Mouse (Mus musculus) natural killer cell, adult 2 months (primary cell): ENCODE measurements at regions not wholly inside any gene's neighbourhood (a gene's known extent, or its start where the extent isn't known, plus 50 kb on each side); places are given as distances from the start of the nearest gene placed in this dataset.

Experiments
- DNase-seq, 2 experiments: peaks; one replicate each; pipeline ENCODE4 v3.0.0; 2022; ENCODE audit warnings: low spot score in 2 of 2

GRCm38 (mm10) chr4:9218380-9218779, 979.5 kb upstream of the Car8 start:
- DNase-seq: no peak

DNA sequence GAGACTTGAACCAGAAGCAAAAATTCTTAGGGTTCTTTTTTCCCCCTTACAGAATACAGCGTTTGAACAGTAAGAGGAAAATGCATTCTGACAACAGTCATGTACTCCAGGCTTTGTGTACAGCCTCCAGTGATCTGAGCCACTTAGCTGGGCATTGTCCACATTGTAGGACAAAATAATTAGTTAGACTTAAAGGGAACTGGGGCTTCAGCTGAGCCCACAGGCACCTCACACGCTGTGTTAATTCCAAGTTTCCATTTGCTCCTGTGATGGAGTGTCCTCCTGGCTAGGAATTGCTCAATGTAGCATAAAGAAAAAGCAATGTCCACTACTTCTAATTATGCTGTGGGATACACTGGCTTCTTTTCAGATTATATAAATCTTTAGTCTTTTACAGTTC, 969.8 kb upstream of the Car8 start:
- DNase-seq: no peak

GRCm38 (mm10) chr4:9200012-9200411, 961.2 kb upstream of the Car8 start:
- DNase-seq: no peak

- DNase-seq: no peak
Measured at GRCm38 (mm10) chr4:9196435-9196834, 957.6 kb upstream of the Car8 start.

- DNase-seq: no peak
Measured at GRCm38 (mm10) chr4:9193121-9193520, 954.3 kb upstream of the Car8 start.

DNA sequence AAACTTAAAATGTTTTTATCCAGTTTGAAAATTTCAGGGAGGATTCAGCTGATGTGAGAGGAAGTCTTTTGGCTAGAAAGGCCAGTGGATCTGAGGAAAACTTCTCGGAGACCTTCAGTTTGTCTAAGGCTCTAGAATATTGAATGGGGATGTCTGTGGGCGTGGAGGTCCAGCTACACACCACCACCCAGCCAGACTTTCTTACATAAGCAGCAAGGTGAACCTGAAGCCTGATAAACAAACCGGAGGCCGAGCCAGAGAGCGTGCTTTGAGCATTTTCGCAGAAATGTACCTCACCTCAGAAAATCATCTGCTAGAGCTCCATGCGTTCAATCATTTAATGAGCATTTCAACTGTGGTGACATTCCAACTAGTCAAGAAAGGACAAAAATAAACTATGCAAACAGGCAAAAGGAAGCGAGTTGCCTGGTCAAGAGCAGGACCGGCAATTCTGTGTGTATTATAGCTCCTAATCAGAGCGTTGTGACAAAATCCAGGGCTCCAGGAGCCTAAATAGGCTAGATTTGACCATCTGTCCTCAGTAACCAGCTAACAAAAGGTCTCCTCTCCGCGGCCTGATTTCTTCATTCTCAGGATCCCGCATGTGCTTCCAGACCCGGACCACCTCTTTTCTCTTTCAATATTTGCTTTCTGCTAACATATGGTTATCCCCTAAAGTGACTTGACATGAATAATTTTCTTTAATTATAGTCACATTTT, 946.5 kb upstream of the Car8 start:
- no peak for DNase-seq

DNA sequence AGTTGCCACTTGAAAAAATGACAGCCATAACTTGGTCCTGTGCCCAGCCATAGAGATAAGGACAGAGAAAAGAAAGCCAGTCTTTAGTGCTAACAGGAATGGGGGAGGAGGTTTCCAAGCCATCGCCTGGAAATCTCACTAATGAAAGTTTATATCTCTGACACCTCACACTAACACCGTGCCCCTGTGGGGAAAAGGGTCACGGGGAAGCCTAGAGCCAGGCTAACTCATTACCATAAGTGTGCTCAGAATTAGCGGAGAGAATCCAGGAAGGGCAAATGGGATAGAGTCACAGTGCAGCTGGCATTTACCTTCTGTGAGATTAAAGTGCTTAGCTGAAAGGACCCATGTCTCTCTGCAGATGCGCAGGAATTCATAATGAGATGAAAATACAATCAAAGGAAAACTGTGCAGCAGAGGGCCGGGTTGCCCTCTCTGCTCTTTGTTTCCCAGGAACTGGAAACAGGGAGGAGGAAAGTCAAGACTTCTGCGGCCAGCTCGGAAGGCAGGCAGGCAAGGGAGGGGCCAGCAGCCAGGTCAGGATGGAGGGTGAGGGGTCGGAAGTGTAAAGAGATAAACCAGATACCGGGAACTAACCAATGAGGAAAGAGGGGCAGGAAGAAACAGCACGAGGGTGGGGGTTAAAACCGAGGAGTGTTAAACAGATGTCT, 945.7 kb upstream of the Car8 start:
- DNase-seq: no peak

DNA sequence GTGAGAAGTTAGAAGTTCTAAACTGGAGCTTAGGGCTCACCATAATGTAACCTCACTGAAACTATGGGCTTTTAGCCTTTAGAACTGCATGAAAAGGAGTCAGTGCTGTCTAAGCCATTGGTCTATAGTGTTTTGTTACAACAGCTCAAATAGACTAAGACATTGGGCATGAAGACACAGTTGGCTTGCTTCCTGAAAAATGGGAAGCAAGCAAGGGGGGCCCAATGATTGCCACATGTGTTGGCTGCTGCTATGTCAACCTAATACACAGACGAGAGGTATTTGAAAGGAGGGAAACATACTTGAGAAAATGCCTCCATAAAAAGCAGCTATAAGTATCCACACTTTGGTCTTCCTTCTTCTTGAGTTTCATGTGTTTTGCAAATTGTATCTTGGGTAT, 935.5 kb upstream of the Car8 start:
- DNase-seq: no peak

- DNase-seq: no peak
Measured at GRCm38 (mm10) chr4:9162374-9162773, 923.5 kb upstream of the Car8 start.

- no peak for DNase-seq
Measured at GRCm38 (mm10) chr4:9161814-9162133, 922.9 kb upstream of the Car8 start.

GRCm38 (mm10) chr4:9161068-9161813, 922.4 kb upstream of the Car8 start:
- DNase-seq: no peak

- DNase-seq: no peak
Measured at GRCm38 (mm10) chr4:9147732-9148131, 908.9 kb upstream of the Car8 start.

GRCm38 (mm10) chr4:9144226-9145215, 905.7 kb upstream of the Car8 start:
- DNase-seq: no peak

GRCm38 (mm10) chr4:9143087-9143486, 904.2 kb upstream of the Car8 start:
- no peak for DNase-seq

DNA sequence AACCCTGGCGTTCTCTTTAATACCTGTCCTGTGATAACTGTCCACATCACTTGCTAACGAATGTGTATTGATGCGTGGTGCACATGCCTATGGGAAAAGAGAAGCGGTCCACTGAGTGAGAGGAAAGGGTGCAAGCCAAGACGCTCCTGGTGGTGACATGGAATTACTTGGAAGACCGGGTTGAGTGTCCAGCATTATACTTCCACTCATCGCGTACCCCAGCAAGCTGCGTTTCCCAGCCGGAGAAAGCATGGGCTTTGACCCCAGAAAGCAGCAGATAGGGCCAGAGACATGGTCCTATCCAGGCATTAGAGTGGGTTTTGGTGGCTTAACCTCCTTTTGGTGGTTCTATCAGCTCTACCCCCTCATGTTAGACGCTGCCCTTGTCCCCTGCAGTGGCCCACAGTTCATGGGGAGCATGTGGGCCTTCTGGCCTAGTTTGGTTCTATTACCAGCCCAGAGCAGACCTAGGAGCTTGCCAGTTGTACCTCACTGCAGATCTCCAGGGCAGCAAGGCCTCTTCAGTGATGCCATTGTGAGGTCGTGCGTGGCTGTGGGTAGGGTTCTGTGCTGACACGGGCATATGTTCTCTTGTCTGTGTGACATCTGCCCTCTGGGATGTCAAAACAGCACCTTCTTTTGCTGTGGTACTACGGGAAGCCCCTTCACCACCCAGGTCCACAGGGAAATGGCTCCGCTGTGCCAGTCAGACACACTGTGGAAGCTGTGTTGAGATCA, 903.3 kb upstream of the Car8 start:
- DNase-seq: no peak

GRCm38 (mm10) chr4:9140691-9141090, 901.9 kb upstream of the Car8 start:
- DNase-seq: no peak

DNA sequence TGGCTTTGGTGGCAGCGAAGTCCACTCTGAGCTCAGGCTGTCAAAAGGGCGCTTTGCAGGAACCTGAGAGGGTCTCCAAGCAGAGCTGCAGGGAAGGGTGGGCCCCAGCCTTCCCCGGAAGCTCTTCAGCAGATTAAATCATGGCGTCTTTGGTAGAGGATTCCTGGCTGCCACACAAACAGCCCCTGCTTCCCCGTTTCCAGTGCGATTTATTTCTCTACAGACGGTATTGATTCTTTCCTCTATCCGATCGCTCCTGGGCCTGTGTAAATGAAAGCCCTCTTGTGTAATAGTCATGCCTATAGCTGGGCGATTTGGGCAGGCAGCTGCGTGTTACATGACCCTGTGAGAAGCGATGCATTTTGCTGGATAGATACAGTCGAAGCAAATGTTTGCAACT, 897.8 kb upstream of the Car8 start:
- DNase-seq: no peak

DNA sequence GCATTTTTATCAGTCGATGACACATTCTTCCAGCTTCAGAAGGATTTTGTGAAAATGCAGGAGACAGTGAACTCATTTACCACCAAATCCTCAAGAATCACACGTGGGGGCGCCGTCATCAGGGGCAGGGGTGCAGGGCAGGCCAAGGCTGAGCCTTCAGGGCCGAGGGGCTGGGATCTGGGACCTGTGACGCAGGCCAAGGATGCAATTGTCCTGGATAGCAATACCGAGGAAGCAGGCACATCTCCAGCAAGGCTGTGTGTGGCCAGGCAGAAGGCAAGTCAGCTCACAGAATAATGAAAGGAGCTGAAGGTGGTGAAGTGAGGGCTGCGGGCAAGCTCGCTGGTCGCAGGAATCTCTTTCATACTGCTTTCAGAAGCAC, 897.3 kb upstream of the Car8 start:
- DNase-seq: no peak

DNA sequence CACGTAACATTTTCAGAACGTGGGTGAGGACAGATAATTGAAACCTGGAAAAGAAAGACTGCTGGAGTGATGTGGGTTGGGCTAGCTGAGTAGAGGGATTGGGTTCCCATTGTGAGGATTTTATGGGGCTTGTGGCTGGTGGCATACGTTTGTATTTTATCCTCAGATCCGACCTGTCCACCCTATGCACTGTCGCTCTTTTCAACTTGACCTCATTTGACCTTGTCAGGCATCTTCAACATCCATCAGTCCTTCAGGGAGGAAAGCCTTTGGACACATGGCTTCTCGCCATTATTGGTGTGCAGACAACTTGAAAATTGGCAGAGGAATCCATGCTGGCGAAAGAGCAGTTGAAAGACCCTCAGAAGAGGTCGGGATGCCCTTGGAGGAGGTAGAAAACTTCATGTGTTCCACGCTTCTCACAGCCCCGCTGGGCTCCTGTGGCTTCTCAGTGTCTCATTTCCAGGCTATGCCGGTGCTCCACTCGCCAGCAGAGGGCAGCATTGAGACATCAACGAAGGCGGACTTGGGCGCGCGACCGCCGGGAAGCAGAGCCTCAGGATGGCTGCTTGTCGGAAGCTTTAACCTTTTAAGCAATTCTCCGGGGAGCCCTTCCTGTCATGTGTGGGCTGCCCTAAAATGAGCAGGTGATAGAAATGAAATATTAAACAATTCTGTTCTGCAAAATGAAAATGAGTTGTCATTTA, 896.8 kb upstream of the Car8 start:
- peak; percentile 64 to 82 for DNase-seq

DNA sequence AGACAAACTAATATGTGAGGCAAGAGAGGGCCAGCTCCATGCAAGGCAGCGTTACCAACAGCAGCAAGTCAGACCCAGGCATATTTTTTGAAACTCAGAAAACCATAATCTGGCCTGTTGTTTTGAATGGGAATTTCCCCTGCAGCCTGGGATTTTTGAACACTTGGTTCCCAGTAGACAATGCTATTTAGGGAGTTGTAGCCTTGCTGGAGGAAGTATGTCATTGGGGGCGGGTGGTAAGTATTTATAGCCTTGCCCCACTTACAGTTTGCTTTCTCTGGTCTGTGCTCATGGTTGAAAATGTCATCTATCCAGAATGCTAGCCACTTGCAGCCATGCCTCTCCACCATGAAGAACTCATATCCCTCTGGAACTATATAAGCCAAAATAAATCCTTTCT, 894.9 kb upstream of the Car8 start:
- no peak for DNase-seq
